Mouse (Mus musculus): ENCODE measurements around the gene Cobll1. TPM values are rescaled to one million over a fixed set of nuclear protein-coding genes. Genes with fewer than 3 reads are reported as not detected.

Cobll1 gene
- polyA plus RNA-seq, 1 experiment from 2014 or later = 6.4 TPM

- DNase-seq (ENCODE audit: low spot score) (no peak), ATAC-seq (replicated peaks; ENCODE audit: low FRiP score) (no peak)
- 90% methylated on average over 6 of the region's 6 CpGs for WGBS
- Histone ChIP-seq H3K9me3 (ENCODE audit: control insufficient read depth, low read length) (no peaks in the 10 kb centered on the region), H3K27me3 (replicated peaks; ENCODE audit: control insufficient read depth, insufficient read depth, low read length) (no peaks in the 10 kb centered on the region), H3K4me1 (replicated peaks; ENCODE audit: control insufficient read depth, insufficient read depth, low read length) (no peaks in the 10 kb centered on the region), H3K9ac (ENCODE audit: low read depth, low read length) (no peak overlapping the region), H3K27ac (ENCODE audit: low read depth, low read length) (no peak overlapping the region), H3K4me3 (ENCODE audit: low read depth, low read length) (no peak overlapping the region), H3K4me2 (no peak overlapping the region), H3K36me3 (ENCODE audit: control insufficient read depth, insufficient read depth, low read length) (no peaks in the 10 kb centered on the region)
Measured at GRCm38 (mm10) chr2:65217677-65218076, 21.5 kb downstream of the Cobll1 start.

DNA sequence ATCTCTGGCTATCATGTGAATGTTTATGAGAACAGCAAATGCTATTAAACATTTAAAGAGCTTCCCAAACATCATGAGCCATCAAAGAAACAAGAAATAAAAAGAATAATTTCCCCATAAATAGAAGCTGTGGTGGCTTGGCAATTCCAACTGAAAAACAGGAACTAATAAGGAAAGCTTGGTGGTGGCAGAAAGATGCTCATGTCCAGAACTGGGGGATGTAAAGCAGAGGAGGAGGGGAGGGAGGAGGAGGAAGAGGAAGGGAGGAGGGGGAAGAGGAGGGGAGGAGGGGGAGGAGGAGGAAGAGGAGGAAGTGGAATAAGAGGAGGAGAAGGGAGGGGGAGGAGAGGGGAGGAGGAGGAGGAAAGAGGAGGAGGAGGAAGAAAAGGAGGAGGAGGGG is 23.0 kb downstream of the Cobll1 start:
- H3K9ac ChIP-seq (ENCODE audit: low read depth, low read length) = no peak overlapping the region
- no peaks in the 10 kb centered on the region for H3K27me3 ChIP-seq (replicated peaks; ENCODE audit: control insufficient read depth, insufficient read depth, low read length)
- no peak overlapping the region for H3K4me3 ChIP-seq (ENCODE audit: low read depth, low read length)
- no peak overlapping the region for H3K4me2 ChIP-seq
- no peaks in the 10 kb centered on the region for H3K4me1 ChIP-seq (replicated peaks; ENCODE audit: control insufficient read depth, insufficient read depth, low read length)
- no peak overlapping the region for H3K27ac ChIP-seq (ENCODE audit: low read depth, low read length)
- no peaks in the 10 kb centered on the region for H3K36me3 ChIP-seq (ENCODE audit: control insufficient read depth, insufficient read depth, low read length)
- no peaks in the 10 kb centered on the region for H3K9me3 ChIP-seq (ENCODE audit: control insufficient read depth, low read length)
- DNase-seq (ENCODE audit: low spot score) (no peak), ATAC-seq (replicated peaks; ENCODE audit: low FRiP score) (no peak)

- no peak for ATAC-seq (replicated peaks; ENCODE audit: low FRiP score)
- Histone ChIP-seq H3K4me2 (no peak overlapping the region), H3K4me3 (ENCODE audit: low read depth, low read length) (no peak overlapping the region), H3K9me3 (ENCODE audit: control insufficient read depth, low read length) (no peaks in the 10 kb centered on the region), H3K27ac (ENCODE audit: low read depth, low read length) (no peak overlapping the region), H3K4me1 (replicated peaks; ENCODE audit: control insufficient read depth, insufficient read depth, low read length) (no peaks in the 10 kb centered on the region), H3K9ac (ENCODE audit: low read depth, low read length) (no peak overlapping the region), H3K27me3 (replicated peaks; ENCODE audit: control insufficient read depth, insufficient read depth, low read length) (no peaks in the 10 kb centered on the region), H3K36me3 (ENCODE audit: control insufficient read depth, insufficient read depth, low read length) (no peaks in the 10 kb centered on the region)
- no peak for DNase-seq (ENCODE audit: low spot score)
- 86% methylated on average over 1 of the region's 1 CpGs for WGBS
Measured at GRCm38 (mm10) chr2:65214556-65214955, 24.6 kb downstream of the Cobll1 start.

GRCm38 (mm10) chr2:65213675-65214074 is 25.5 kb downstream of the Cobll1 start:
- no peak overlapping the region for H3K4me3 ChIP-seq (ENCODE audit: low read depth, low read length)
- H3K9me3 ChIP-seq (ENCODE audit: control insufficient read depth, low read length) = no peaks in the 10 kb centered on the region
- H3K27me3 ChIP-seq (replicated peaks; ENCODE audit: control insufficient read depth, insufficient read depth, low read length) = no peaks in the 10 kb centered on the region
- WGBS = 89% methylated on average over 3 of the region's 3 CpGs
- ATAC-seq (replicated peaks; ENCODE audit: low FRiP score) (no peak), DNase-seq (ENCODE audit: low spot score) (no peak)
- no peaks in the 10 kb centered on the region for H3K36me3 ChIP-seq (ENCODE audit: control insufficient read depth, insufficient read depth, low read length)
- H3K27ac ChIP-seq (ENCODE audit: low read depth, low read length) = no peak overlapping the region
- H3K9ac ChIP-seq (ENCODE audit: low read depth, low read length) = no peak overlapping the region
- H3K4me2 ChIP-seq = no peak overlapping the region
- H3K4me1 ChIP-seq (replicated peaks; ENCODE audit: control insufficient read depth, insufficient read depth, low read length) = no peaks in the 10 kb centered on the region

DNA sequence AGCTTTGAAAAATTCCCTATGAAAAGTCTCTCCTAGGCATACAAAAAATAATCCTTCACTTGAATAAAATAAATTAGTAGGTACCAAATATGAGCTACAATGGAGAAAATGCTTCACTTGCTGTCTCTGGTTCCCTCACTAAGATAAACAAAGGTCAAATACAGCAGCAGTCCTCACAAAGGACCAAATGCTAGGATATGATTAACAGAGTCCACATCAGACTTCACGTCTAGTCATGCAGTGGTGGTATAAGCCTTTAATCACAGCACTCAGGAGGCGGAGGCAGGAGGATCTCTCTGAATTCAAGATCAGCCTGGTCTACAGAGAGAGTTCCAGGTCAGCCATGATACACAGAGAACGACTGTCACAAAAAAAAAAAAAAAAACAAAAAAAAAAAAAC is 27.6 kb downstream of the Cobll1 start:
- no peak overlapping the region for H3K4me3 ChIP-seq (ENCODE audit: low read depth, low read length)
- WGBS = 68% methylated on average over 3 of the region's 3 CpGs
- ATAC-seq (replicated peaks; ENCODE audit: low FRiP score) (no peak), DNase-seq (ENCODE audit: low spot score) (no peak)
- H3K27ac ChIP-seq (ENCODE audit: low read depth, low read length) = no peak overlapping the region
- no peak overlapping the region for H3K4me2 ChIP-seq
- H3K9ac ChIP-seq (ENCODE audit: low read depth, low read length) = no peak overlapping the region
- no peaks in the 10 kb centered on the region for H3K27me3 ChIP-seq (replicated peaks; ENCODE audit: control insufficient read depth, insufficient read depth, low read length)
- no peaks in the 10 kb centered on the region for H3K36me3 ChIP-seq (ENCODE audit: control insufficient read depth, insufficient read depth, low read length)
- H3K4me1 ChIP-seq (replicated peaks; ENCODE audit: control insufficient read depth, insufficient read depth, low read length) = no peaks in the 10 kb centered on the region
- H3K9me3 ChIP-seq (ENCODE audit: control insufficient read depth, low read length) = no peaks in the 10 kb centered on the region

- no peaks in the 10 kb centered on the region for H3K36me3 ChIP-seq (ENCODE audit: control insufficient read depth, insufficient read depth, low read length)
- no peak overlapping the region for H3K4me3 ChIP-seq (ENCODE audit: low read depth, low read length)
- 75% methylated on average over 2 of the region's 2 CpGs for WGBS
- H3K27ac ChIP-seq (ENCODE audit: low read depth, low read length) = no peak overlapping the region
- no peaks in the 10 kb centered on the region for H3K9me3 ChIP-seq (ENCODE audit: control insufficient read depth, low read length)
- DNase-seq (ENCODE audit: low spot score) = no peak
- no peak for ATAC-seq (replicated peaks; ENCODE audit: low FRiP score)
- H3K4me2 ChIP-seq = no peak overlapping the region
- H3K4me1 ChIP-seq (replicated peaks; ENCODE audit: control insufficient read depth, insufficient read depth, low read length) = no peaks in the 10 kb centered on the region
- H3K27me3 ChIP-seq (replicated peaks; ENCODE audit: control insufficient read depth, insufficient read depth, low read length) = no peaks in the 10 kb centered on the region
- no peak overlapping the region for H3K9ac ChIP-seq (ENCODE audit: low read depth, low read length)
Measured at GRCm38 (mm10) chr2:65207750-65208149, 31.5 kb downstream of the Cobll1 start.

DNA sequence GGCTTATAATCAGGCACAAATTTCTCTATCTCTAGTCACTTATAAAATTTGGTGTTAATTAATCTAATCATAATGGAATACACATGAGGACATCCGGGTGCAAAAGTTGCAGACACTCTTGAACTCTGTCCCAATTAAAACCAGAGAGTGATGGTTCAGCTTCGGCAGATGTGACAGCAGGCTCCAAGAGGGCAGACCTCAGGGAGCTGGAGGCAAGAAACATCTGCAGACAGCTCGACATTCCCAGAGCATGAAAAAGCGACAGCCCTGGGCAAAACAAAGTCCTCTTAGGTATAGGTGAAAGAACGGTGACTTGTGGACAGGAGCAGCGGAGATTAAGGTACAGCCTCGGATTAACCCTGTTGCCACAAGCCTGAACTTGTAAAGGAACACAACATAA is 35.5 kb downstream of the Cobll1 start:
- no peak overlapping the region for H3K27ac ChIP-seq (ENCODE audit: low read depth, low read length)
- ATAC-seq (replicated peaks; ENCODE audit: low FRiP score) (no peak), DNase-seq (ENCODE audit: low spot score) (no peak)
- H3K36me3 ChIP-seq (ENCODE audit: control insufficient read depth, insufficient read depth, low read length) = no peaks in the 10 kb centered on the region
- no peak overlapping the region for H3K4me2 ChIP-seq
- WGBS = 66% methylated on average over 7 of the region's 7 CpGs
- H3K4me1 ChIP-seq (replicated peaks; ENCODE audit: control insufficient read depth, insufficient read depth, low read length) = no peaks in the 10 kb centered on the region
- no peak overlapping the region for H3K4me3 ChIP-seq (ENCODE audit: low read depth, low read length)
- H3K9me3 ChIP-seq (ENCODE audit: control insufficient read depth, low read length) = no peaks in the 10 kb centered on the region
- no peak overlapping the region for H3K9ac ChIP-seq (ENCODE audit: low read depth, low read length)
- no peaks in the 10 kb centered on the region for H3K27me3 ChIP-seq (replicated peaks; ENCODE audit: control insufficient read depth, insufficient read depth, low read length)

- DNase-seq (ENCODE audit: low spot score) = no peak
- no peaks in the 10 kb centered on the region for H3K9me3 ChIP-seq (ENCODE audit: control insufficient read depth, low read length)
- no peak overlapping the region for H3K4me2 ChIP-seq
- WGBS = 77% methylated on average over 9 of the region's 9 CpGs
- H3K27me3 ChIP-seq (replicated peaks; ENCODE audit: control insufficient read depth, insufficient read depth, low read length) = no peaks in the 10 kb centered on the region
- H3K36me3 ChIP-seq (ENCODE audit: control insufficient read depth, insufficient read depth, low read length) = no peaks in the 10 kb centered on the region
- H3K4me1 ChIP-seq (replicated peaks; ENCODE audit: control insufficient read depth, insufficient read depth, low read length) = no peaks in the 10 kb centered on the region
- H3K4me3 ChIP-seq (ENCODE audit: low read depth, low read length) = no peak overlapping the region
- ATAC-seq (replicated peaks; ENCODE audit: low FRiP score) = no peak
- H3K9ac ChIP-seq (ENCODE audit: low read depth, low read length) = no peak overlapping the region
- H3K27ac ChIP-seq (ENCODE audit: low read depth, low read length) = no peak overlapping the region
Measured at GRCm38 (mm10) chr2:65199706-65200105, 39.5 kb downstream of the Cobll1 start.

- H3K9ac ChIP-seq (ENCODE audit: low read depth, low read length) = no peak overlapping the region
- no peak overlapping the region for H3K4me2 ChIP-seq
- H3K36me3 ChIP-seq (ENCODE audit: control insufficient read depth, insufficient read depth, low read length) = no peaks in the 10 kb centered on the region
- no peak overlapping the region for H3K27ac ChIP-seq (ENCODE audit: low read depth, low read length)
- H3K4me1 ChIP-seq (replicated peaks; ENCODE audit: control insufficient read depth, insufficient read depth, low read length) = no peaks in the 10 kb centered on the region
- no peaks in the 10 kb centered on the region for H3K9me3 ChIP-seq (ENCODE audit: control insufficient read depth, low read length)
- no peak overlapping the region for H3K4me3 ChIP-seq (ENCODE audit: low read depth, low read length)
- ATAC-seq (replicated peaks; ENCODE audit: low FRiP score) (no peak), DNase-seq (ENCODE audit: low spot score) (no peak)
- H3K27me3 ChIP-seq (replicated peaks; ENCODE audit: control insufficient read depth, insufficient read depth, low read length) = no peaks in the 10 kb centered on the region
- 80% methylated on average over 3 of the region's 3 CpGs for WGBS
Measured at GRCm38 (mm10) chr2:65198605-65199004, 40.6 kb downstream of the Cobll1 start.
